Mouse (Mus musculus) hindbrain, embryonic 10.5 days (tissue): Measurements from ENCODE around the gene Angptl1. TPM values are rescaled to one million over a fixed set of nuclear protein-coding genes. Genes with fewer than 3 reads are reported as not detected.

Source experiments
- DNase-seq: peaks from one replicate; pipeline ENCODE4 v3.0.0-alpha.2; 2017; ENCODE audit warnings: low spot score
- H3K27ac ChIP-seq: fragments of 300-500 bp; sonication (generic); 2 replicates; pipeline ENCODE4 v1.5.1; 2016; ENCODE audit warnings: mild to moderate bottlenecking, moderate library complexity
- H3K27me3 ChIP-seq: fragments of 300-500 bp; sonication (generic); 2 replicates; pipeline ENCODE4 v1.6.1; 2016; ENCODE audit warnings: mild to moderate bottlenecking; ENCODE audit not compliant: poor library complexity, insufficient read depth, severe bottlenecking
- H3K36me3 ChIP-seq: fragments of 300-500 bp; sonication (generic); 2 replicates; pipeline ENCODE4 v1.6.1; 2016; ENCODE audit warnings: mild to moderate bottlenecking, moderate library complexity
- H3K4me1 ChIP-seq: fragments of 300-500 bp; sonication (generic); replicated peaks from 2 replicates; pipeline ENCODE4 v1.6.1; 2016; ENCODE audit warnings: mild to moderate bottlenecking
- H3K4me3 ChIP-seq: fragments of 300-500 bp; sonication (generic); 2 replicates; pipeline ENCODE4 v1.5.1; 2016; ENCODE audit warnings: mild to moderate bottlenecking, moderate library complexity
- H3K9me3 ChIP-seq: fragments of 300-500 bp; sonication (generic); 2 replicates; pipeline ENCODE4 v1.6.1; 2016; ENCODE audit warnings: mild to moderate bottlenecking, moderate library complexity
- WGBS: fragments of 180-500 bp; shearing (Covaris S2); methylation state at CpG from one replicate; pipeline ENCODE4 v1.1.7; 2016; 5-methylcytosine and 5-hydroxymethylcytosine counted together
- polyA plus RNA-seq: library from polyadenylated mRNA; unstranded; fragments of >200 nt; fragmentation: Nextera tagmentation; extraction: Ambion mirVana; gene quantifications from 2 replicates; pipeline ENCODE4 v1.2.1, GENCODE M21; 2016

Gene Angptl1
- polyA plus RNA-seq, 1 experiment from 2014 or later = 2.2 TPM

GRCm38 (mm10) chr1:156852872-156853271 is 14.5 kb downstream of the Angptl1 start:
- H3K4me1 ChIP-seq = peaks cover 3% of the 10 kb centered on the region
- H3K27me3 ChIP-seq = no peaks in the 10 kb centered on the region
- H3K27ac ChIP-seq = no peak overlapping the region
- 61% methylated on average over 5 of the region's 5 CpGs for WGBS
- H3K4me3 ChIP-seq = no peak overlapping the region
- DNase-seq = no peak
- peaks cover 16% of the 10 kb centered on the region for H3K36me3 ChIP-seq
- H3K9me3 ChIP-seq = 0 out of 2 replicates have a peak, but pooled peaks cover 2% of the 10 kb centered on the region

GRCm38 (mm10) chr1:156854558-156854957 is 16.2 kb downstream of the Angptl1 start:
- 0 out of 2 replicates have a peak, but pooled peaks cover 2% of the 10 kb centered on the region for H3K9me3 ChIP-seq
- no peak for DNase-seq
- no peak overlapping the region for H3K27ac ChIP-seq
- peaks cover 3% of the 10 kb centered on the region for H3K4me1 ChIP-seq
- no peaks in the 10 kb centered on the region for H3K27me3 ChIP-seq
- peaks cover 16% of the 10 kb centered on the region for H3K36me3 ChIP-seq
- no peak overlapping the region for H3K4me3 ChIP-seq
- WGBS = 96% methylated on average over 4 of the region's 4 CpGs

GRCm38 (mm10) chr1:156856666-156857065 is 18.3 kb downstream of the Angptl1 start:
- H3K27ac ChIP-seq = no peak overlapping the region
- no peak for DNase-seq
- peaks cover 6% of the 10 kb centered on the region for H3K4me1 ChIP-seq

GRCm38 (mm10) chr1:156859156-156859555 is 20.8 kb downstream of the Angptl1 start:
- Histone ChIP-seq H3K9me3 (0 out of 2 replicates have a peak, but pooled peaks cover 2% of the 10 kb centered on the region), H3K27ac (no peak overlapping the region), H3K4me1 (peaks cover 20% of the 10 kb centered on the region), H3K4me3 (no peak overlapping the region), H3K36me3 (peaks cover 11% of the 10 kb centered on the region), H3K27me3 (no peaks in the 10 kb centered on the region)
- WGBS = 93% methylated on average over 2 of the region's 2 CpGs
- DNase-seq = no peak

More at GRCm38 (mm10) chr1:156856666-156857065, 18.3 kb downstream of the Angptl1 start:
- Histone ChIP-seq H3K36me3 (peaks cover 11% of the 10 kb centered on the region), H3K27me3 (no peaks in the 10 kb centered on the region), H3K9me3 (0 out of 2 replicates have a peak, but pooled peaks cover 2% of the 10 kb centered on the region), H3K4me3 (no peak overlapping the region)
- WGBS = 96% methylated on average over 2 of the region's 2 CpGs

- WGBS = 84% methylated on average over 2 of the region's 2 CpGs
- H3K27ac ChIP-seq = no peak overlapping the region
- no peaks in the 10 kb centered on the region for H3K9me3 ChIP-seq
- H3K4me1 ChIP-seq = peaks cover 26% of the 10 kb centered on the region
- H3K4me3 ChIP-seq = no peak overlapping the region
- peaks cover 6% of the 10 kb centered on the region; the same call in 1 of the 2 replicates for H3K36me3 ChIP-seq
- H3K27me3 ChIP-seq = no peaks in the 10 kb centered on the region
- no peak for DNase-seq
Observed at GRCm38 (mm10) chr1:156859711-156860250, 21.4 kb downstream of the Angptl1 start.

- H3K4me1 ChIP-seq = peaks cover 30% of the 10 kb centered on the region
- no peak overlapping the region for H3K4me3 ChIP-seq
- no peak overlapping the region for H3K27ac ChIP-seq
- H3K27me3 ChIP-seq = no peaks in the 10 kb centered on the region
- WGBS = 93% methylated on average over 8 of the region's 8 CpGs
- H3K9me3 ChIP-seq = no peaks in the 10 kb centered on the region
- peaks cover 6% of the 10 kb centered on the region; the same call in 1 of the 2 replicates for H3K36me3 ChIP-seq
- DNase-seq = no peak
Observed at GRCm38 (mm10) chr1:156860266-156860665, 21.9 kb downstream of the Angptl1 start.

GRCm38 (mm10) chr1:156861475-156862043 is 23.2 kb downstream of the Angptl1 start:
- no peak for DNase-seq
- H3K9me3 ChIP-seq = no peaks in the 10 kb centered on the region
- H3K4me1 ChIP-seq = peaks cover 30% of the 10 kb centered on the region
- no peak overlapping the region for H3K27ac ChIP-seq
- H3K27me3 ChIP-seq = no peaks in the 10 kb centered on the region
- 0 out of 2 replicates have a peak, but pooled peaks cover 2% of the 10 kb centered on the region for H3K36me3 ChIP-seq
- no peak overlapping the region for H3K4me3 ChIP-seq
- 48% methylated on average over 4 of the region's 4 CpGs for WGBS

GRCm38 (mm10) chr1:156863726-156864125 is 25.4 kb downstream of the Angptl1 start:
- Histone ChIP-seq H3K9me3 (no peaks in the 10 kb centered on the region), H3K4me3 (no peak overlapping the region), H3K4me1 (peaks cover 34% of the 10 kb centered on the region), H3K27ac (0 out of 2 replicates have a peak overlapping the region, but pooled peaks have one; percentile 41), H3K27me3 (no peaks in the 10 kb centered on the region), H3K36me3 (peaks cover 11% of the 10 kb centered on the region)
- 60% methylated on average over 3 of the region's 3 CpGs for WGBS
- no peak for DNase-seq

- no peak overlapping the region for H3K27ac ChIP-seq
- DNase-seq = no peak
- no peaks in the 10 kb centered on the region for H3K27me3 ChIP-seq
- H3K4me3 ChIP-seq = no peak overlapping the region
- 48% methylated on average over 3 of the region's 3 CpGs for WGBS
- H3K36me3 ChIP-seq = peaks cover 11% of the 10 kb centered on the region
- no peaks in the 10 kb centered on the region for H3K9me3 ChIP-seq
- H3K4me1 ChIP-seq = peaks cover 34% of the 10 kb centered on the region
Observed at GRCm38 (mm10) chr1:156864240-156864639, 25.9 kb downstream of the Angptl1 start.

- DNase-seq = no peak
- 90% methylated on average over 5 of the region's 5 CpGs for WGBS
- H3K36me3 ChIP-seq = peaks cover 34% of the 10 kb centered on the region
Observed at GRCm38 (mm10) chr1:156870028-156870427, 31.7 kb downstream of the Angptl1 start.

GRCm38 (mm10) chr1:156870616-156871015 is 32.3 kb downstream of the Angptl1 start:
- Histone ChIP-seq H3K36me3 (peaks cover 35% of the 10 kb centered on the region), H3K27ac (no peak overlapping the region), H3K9me3 (no peaks in the 10 kb centered on the region), H3K27me3 (no peaks in the 10 kb centered on the region), H3K4me1 (0 out of 2 replicates have a peak, but pooled peaks cover 4% of the 10 kb centered on the region), H3K4me3 (no peak overlapping the region)
- 93% methylated on average over 4 of the region's 4 CpGs for WGBS
- no peak for DNase-seq

More at GRCm38 (mm10) chr1:156870028-156870427, 31.7 kb downstream of the Angptl1 start:
- Histone ChIP-seq H3K27ac (no peak overlapping the region), H3K9me3 (no peaks in the 10 kb centered on the region), H3K27me3 (no peaks in the 10 kb centered on the region), H3K4me1 (0 out of 2 replicates have a peak, but pooled peaks cover 6% of the 10 kb centered on the region), H3K4me3 (no peak overlapping the region)

GRCm38 (mm10) chr1:156884782-156885181 is 46.4 kb downstream of the Angptl1 start:
- no peak overlapping the region for H3K27ac ChIP-seq
- 90% methylated on average over 2 of the region's 2 CpGs for WGBS
- no peaks in the 10 kb centered on the region for H3K4me1 ChIP-seq
- H3K9me3 ChIP-seq = 0 out of 2 replicates have a peak, but pooled peaks cover 7% of the 10 kb centered on the region
- no peak overlapping the region for H3K4me3 ChIP-seq
- peaks cover 76% of the 10 kb centered on the region for H3K36me3 ChIP-seq
- DNase-seq = no peak
- H3K27me3 ChIP-seq = no peaks in the 10 kb centered on the region

- 93% methylated on average over 2 of the region's 2 CpGs for WGBS
- no peak overlapping the region for H3K27ac ChIP-seq
- H3K4me3 ChIP-seq = no peak overlapping the region
- no peak for DNase-seq
- H3K4me1 ChIP-seq = no peaks in the 10 kb centered on the region
- H3K36me3 ChIP-seq = peaks cover 72% of the 10 kb centered on the region
- H3K27me3 ChIP-seq = no peaks in the 10 kb centered on the region
- H3K9me3 ChIP-seq = 0 out of 2 replicates have a peak, but pooled peaks cover 7% of the 10 kb centered on the region
Observed at GRCm38 (mm10) chr1:156885879-156886278, 47.5 kb downstream of the Angptl1 start.
